Mouse (Mus musculus) left cerebral cortex, adult 8-10 months (tissue): Measurements from ENCODE around the gene Tlcd1. TPM values are rescaled to one million over a fixed set of nuclear protein-coding genes. Genes with fewer than 3 reads are reported as not detected.

ENCODE experiments used
- DNase-seq, 2 experiments: peaks; one replicate each; pipeline ENCODE4 v3.0.0; 2022; ENCODE audit warnings: low spot score in 2 of 2
- total RNA-seq, 4 experiments: library from RNA; stranded (reverse); gene quantifications; 2 replicates each; pipeline ENCODE4 v1.2.4; 2022

Tlcd1 gene
- total RNA-seq, 4 experiments from 2014 or later = 24.8 to 34.9 (median 28.4) TPM

DNA sequence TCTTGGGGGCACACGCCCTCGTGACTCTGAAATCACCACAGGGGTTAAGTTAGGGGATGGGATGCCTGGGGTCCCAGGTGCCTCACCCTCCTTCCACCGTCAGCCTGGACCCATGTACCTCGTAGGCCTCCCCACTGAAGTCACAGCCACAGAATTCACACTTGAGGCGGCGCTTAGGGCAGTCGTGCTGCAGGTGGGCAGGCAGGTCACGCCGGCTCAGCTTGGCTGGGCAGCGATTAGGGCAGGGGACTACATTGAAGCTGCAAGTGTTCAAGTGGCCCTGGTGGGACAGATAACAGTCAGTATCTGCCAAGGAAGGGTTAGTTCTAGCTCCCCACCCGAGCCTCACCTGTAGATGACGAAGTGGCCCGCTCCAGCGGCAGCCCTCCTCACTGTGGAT is 15.3 kb upstream of the Tlcd1 start:
- no peak for DNase-seq

DNA sequence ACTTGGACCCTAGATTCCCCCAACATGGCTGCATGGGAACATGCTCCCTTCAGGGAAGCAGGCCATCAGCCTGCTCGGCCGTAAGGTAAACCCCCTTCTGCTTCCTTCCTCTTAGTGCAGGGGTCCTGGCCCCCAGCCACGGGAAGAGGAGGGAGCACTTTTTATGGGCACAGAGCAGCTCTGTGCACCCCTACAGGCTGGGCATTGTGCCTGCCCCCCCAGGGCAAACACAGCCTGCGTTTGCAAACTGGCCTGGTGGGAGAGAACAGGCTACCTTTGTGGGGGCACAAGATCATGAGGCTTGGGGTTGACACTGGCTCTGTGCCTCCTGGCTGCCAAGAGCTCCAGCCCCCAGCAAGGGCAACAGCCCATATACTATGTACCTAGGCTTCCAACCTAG is 14.5 kb upstream of the Tlcd1 start:
- DNase-seq = no peak

DNA sequence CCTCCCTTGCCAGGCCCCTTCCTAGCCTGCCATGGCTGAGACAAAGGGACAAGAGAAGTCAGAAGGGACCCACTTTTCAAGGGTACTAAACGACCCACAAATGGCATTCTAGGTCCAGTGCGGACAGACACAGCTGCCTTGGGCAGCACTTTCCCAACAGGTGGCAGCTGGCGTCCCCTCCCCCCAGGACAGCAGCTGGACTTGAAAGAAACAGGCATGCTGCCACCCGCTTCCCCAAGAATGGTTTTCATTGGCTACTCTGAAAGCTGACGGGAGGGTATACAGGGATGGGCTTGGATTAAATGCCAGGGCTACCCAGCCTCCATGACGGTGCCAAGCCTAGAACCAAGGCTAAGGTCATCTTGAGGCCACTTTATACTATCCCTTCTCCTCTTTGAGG is 14.0 kb upstream of the Tlcd1 start:
- DNase-seq = no peak

DNA sequence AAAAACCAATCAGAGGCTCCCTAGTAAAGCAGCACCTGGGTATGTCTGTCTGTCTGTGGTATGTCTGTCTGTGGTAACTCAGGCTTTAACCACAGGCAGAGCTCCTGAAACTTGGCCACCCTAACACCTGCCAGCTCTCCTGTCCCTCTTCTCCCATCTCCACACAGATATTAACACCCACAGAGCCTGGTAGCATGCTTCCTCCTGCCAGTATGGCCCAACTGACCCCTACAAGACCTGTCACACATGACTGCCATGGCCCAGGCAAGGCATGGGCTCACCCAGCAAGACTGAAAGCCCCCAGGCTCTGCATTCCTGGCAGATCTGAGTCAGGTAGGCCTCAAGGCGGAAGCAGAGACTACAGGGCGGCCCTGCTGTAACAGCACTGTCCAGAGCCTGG is 13.5 kb upstream of the Tlcd1 start:
- DNase-seq = no peak

DNA sequence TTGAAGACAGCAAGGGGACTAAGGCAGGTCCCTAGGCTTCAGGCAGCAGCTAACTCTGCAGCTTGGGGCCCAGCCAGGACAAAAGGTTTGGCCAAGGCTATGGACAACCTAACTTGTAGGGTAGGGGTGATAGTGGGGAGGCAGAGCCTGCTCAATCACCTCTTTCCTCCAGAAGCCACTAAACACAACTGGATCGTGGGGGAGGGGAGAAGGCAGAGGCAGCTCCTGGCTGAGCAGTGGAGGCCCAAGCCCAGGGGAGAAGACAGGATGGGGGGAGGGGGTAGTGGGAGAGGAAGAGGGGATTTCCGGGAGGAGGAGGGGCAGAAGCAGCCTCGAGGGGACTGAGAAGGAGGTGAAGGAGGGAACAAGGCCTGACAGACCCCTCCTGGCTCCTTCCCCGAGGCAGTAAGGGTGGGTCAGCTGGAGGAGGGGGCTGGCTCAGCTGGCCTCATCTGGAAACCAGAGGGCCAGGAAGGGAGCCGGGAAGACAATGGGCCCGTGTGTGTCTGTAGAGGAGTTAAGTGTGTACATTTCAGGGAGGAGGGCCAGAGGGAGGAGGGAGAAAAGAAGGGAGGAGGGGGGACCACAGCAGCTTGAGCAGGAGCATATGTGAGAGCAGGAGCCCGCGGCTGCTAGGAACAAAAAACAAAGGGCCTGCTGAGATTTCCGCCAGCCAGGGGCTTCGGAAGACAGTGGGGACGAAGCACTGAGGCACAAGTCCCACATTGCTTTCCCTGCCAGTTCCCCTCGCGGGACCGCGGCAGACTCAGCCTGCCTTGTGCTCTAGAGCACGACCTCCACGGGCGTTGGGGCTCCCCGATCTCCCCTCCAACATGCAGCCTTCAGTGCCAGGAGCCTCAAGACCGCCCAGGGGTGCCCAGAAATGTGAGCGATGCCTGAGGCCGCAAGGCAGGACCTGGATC is 12.6 kb upstream of the Tlcd1 start:
- no peak for DNase-seq

DNA sequence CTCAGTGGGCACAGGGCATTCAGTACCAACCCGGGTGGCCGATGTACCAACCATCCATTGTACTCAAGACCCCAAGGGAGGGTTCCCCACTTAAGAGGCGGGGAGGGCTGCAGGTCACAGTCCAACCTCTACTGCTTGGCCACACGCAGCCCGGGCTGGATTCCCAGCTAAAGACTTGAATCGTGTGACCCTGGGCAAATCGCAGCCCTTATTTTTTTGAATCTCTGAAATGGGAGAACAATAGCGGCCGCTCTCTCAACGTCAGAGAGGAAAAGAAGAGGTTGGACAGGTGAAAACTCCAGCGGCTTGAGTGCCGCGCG is 11.9 kb upstream of the Tlcd1 start:
- no peak for DNase-seq

DNA sequence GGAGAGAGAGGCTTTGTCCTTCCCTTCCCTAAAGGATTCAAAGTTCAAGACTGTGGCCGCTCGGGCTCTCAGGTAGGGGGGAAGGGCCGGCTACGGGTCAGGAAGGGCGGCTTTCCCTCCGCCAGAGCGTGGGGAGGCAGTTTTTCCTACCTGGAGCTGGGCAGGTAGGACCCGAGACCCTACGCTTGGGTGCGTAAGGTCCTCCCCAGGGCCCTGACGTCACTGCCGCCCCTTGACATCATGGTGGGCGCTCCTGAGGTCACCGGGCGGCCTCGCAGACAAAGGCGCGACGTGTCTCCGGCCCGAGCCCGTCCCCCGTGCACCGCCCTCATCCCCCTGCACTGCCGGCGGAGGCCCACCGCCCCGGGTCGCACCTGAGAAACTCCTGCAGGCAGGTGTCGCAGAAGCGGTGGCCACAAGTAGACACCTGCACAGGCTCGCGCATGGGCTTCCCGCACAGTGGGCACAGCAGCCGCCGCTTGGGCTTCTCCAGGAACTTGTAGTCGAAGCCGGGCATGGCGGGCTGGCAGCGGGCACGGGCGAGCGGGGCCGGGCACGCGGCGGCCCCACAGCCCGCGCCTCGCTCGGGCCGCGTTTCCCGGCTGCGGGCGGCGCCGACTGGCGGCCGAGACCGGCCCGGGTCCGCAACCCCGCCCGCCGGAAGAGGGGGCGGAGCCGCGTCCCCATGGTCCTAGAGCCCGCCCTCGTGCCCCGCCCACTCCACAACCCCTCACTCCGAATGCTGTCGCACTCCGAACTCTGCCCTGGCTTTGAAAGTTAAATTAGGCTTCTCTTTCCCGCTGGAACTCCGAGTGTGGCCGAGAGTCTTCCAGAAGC is 11.4 kb upstream of the Tlcd1 start, which contains the start of gene Traf4:
TSS of gene Traf4 (minus strand) at position 666 of the 837 bp plus-strand sequence.
- DNase-seq = no peak

DNA sequence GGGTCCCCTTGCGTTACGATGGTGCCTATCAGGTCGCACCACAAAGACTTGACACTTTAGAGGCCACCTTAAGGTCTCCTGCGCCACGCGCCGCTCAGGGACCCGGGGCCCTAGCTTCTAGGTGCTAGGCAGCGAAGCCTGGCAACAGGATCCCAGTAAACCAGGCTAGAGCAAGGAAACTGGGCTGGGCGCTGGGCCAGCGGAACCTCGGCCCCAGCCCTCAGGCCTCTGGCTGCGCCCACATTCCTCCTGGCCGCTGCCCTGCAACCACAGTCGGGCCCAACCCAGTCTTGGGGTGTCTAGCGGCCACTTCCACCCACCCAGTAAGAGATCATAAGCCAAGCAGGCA is 10.8 kb upstream of the Tlcd1 start:
- DNase-seq = no peak

DNA sequence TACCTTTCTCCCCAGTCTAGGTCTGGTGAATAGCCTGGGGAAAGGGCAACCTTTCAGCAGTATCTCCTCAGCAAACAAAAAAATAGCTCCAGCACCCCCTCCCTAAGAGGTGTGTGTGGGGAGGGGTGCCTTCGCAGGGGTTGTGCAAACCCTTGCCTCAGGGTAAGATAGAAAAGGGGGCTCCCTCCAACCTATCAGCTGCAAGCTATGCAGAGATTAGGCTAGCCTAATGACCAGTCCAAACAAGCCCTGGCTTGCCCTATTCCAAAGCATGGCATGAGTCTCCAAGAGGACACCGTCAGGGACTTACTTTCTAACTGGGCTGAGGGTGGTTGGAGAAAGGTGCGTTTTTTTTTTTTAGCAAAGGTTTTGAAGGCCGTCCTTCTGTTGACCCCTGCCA is 10.3 kb upstream of the Tlcd1 start:
- no peak for DNase-seq

DNA sequence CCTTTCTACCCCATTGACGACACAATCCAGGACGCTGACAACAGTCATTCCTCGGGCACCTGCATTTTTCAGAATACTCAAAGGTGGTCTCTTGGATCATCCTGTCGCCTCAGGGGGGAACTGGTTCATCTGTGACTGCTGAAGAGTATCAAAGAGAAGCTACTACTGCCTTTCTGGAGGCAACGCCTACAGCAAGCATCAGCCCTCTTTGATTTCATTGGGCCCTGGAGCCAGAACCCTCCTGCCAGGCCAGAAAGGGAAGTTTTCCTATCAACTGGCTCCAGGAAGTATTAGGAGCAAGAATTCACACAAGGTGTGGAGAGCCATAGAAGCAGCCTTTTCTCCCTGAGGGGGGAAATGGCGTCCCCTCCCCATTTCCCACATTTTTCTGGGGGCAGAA is 9.9 kb upstream of the Tlcd1 start:
- DNase-seq = no peak

DNA sequence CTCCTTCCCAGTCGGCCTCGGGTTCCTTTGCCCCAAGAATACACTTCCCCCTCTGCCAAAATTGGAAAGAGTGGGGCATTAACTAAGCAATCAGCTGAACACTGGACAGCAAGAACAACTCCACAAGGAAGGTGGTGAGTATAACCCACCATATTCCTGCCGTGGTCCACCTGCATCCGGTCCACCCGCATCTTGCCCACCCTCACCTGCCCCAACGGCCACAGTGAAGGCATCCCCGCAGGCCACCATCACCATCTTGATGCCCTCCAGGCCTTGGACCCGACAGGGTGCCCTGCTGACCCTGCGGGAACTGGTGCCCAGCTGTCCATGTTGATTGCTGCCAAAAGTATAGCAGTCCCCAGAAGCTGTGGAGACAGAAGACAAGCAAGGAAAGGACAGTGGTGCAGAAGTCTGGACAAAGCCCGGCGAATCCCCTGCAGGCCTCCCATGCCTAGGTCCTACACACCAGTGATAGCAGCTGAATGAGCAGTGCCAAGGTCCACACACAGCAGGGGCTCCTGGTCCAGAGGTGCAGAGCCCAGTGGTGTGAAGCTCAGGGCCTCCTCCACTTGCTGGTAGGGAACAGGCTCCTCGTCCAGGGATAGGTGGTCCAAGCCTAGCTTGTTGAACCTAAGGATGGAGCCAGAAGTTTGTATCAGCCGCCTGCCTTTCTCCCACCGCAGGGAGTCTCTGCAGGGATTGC is 9.1 kb upstream of the Tlcd1 start:
- no peak for DNase-seq

DNA sequence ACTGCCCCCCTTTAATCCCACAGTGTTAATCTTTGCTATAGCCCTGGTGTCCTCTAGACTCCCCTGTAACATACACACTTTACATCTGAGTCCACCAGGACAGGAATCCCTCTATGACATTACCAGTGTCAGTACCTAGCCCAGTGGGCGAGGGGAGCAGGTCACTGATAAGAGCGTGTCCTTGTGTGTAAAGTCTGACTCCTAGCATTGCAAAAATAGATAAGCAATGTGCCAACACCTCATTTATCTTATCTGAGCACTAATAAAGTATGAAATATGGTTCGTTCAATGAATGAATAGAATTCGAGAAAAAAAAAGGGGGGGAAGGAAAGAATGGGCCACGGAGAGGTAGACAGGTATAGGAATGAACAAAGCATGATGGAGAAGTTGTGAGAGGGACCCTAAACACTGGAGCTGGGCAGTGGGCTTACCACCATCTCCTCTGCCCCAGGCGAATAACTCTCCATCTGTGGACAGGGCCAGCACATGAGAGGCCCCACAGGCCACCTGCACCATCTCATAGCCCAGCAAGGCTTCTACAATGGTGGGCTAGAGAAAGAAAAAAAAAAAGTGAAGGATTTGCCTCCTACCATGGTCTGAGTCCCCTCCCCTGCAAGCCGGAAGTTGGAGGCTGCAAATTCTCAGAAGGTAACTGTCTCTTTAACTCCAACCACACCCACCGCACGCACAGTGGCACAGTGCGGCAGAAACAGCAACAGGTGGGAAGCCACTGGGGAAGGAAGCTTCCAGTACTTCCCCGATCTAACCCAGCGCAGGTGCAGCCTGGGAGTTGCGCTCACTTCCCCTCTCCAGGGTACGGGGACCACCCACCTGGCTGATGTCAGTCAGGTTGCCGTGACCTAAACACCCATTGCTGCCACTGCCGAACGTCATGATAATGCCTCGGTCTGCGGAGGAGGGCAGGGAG is 7.7 kb upstream of the Tlcd1 start:
- DNase-seq = no peak

DNA sequence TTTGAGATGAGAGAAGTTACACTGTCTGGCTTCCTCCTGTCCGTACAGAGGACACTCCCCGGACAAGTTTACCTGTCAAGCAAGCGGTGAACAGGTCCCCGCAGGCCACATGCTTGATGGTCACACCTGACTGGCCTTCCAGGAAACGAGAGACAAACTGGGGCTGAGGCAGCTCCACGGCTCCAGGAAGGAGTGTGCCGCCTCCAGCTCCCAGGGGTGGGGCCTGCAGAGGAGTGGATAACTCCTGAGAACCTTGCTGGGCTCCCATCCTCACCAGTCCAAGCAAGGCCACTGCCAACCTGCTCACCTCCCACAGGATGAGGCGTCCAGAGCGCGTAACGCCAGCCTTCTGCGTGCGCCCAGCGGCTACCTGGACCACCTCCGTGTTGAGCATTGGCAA is 6.2 kb upstream of the Tlcd1 start:
- no peak for DNase-seq

DNA sequence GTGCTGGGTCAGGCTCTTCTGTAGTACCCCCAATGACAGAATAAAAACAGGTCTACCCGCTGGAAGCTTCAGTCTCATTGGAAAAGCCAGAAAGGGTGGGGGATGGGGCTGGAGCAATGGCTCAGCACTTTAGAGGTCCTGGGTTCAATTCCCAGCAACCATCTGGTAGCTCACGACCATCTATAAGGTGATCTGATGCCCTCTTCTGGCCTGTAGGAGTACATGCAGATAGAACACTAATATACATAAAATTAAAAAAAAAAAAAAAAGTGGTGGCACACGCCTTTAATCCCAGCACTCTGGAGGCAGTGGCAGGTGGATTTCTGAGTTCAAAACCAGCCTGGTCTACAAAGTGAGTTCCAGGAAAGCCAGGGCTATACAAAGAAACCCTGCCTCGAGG is 5.2 kb upstream of the Tlcd1 start:
- DNase-seq = no peak

DNA sequence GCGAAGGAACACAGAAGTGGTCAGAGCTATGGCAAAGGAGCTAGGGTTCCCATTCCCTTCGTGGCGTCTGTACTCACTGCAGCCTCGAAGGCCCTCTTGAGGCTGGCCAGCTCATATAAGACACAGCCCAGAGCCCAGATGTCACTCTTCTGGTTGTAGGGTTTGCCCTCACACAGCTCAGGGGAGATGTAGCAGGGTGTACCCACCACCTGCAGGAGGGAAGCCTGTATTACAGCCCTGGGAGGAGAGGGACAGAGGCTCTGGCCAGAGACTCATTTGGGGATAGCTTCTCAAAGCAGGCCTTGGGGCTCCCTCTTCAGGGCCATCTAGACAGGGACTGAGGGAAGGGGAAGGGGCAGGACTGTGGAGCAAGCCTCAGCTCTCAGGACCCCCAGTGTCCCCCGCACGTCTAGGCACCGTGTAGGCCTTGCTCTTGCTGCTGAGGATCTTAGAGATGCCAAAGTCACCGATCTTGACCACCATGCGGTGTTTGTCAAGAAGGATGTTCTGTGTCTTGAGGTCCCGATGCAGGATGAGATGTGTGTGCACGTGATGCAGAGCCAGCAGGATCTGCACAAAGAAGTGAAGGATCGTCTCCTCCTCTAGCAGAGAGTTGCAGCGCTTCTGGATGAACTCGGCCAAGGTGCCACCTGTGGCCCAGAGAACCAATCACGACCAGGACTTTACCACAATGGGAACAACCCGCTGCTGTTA is 4.3 kb upstream of the Tlcd1 start:
- DNase-seq = no peak

DNA sequence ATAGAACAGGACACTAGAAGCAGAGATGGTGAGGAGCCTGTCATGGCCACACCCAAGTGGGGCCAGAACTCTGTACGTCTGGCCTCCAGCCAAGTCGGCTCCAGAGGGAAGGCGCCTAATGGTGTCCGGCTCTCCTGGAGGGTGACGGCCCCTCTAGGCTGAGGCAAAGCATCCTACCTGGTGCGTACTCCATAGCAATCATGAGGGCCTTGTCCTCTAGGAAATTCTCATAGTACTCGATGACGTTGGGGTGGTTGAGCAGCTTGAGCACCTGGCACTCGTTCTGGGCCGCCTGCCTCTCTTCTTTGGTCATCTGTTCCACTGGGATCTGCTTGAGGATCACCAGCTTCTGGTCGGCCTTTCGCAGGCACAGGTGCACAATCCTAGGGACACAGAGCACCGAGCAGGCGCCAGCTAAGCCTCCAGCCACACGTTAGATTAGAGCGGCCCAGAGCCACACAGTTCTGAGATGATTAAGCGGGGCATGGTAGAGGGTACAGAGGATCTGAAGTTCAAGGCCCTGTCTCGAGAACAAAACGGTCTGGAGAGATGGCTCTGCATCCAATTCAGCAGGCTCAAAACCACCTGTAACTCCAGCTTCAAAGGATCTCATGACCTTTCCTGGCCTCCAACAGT is 3.6 kb upstream of the Tlcd1 start:
- no peak for DNase-seq

DNA sequence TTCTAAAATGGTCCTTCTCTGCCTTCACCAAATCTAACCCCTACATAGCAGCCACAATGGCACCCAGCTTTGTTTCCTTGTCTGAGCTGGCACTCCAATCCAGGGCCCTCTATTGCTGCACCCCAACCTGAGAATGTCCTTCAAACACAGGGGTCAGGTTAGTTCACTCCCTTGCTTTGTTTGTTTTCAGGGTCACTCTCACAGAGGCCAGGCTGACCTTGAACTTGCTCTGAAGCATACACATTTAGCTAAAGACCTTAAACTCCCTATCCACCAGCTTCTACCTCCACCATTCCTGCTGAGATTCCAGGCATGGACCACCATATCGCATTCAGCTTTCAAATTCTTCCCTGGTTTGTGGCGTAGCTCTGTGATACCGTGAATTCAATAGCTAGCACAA is 2.0 kb upstream of the Tlcd1 start:
- no peak for DNase-seq

DNA sequence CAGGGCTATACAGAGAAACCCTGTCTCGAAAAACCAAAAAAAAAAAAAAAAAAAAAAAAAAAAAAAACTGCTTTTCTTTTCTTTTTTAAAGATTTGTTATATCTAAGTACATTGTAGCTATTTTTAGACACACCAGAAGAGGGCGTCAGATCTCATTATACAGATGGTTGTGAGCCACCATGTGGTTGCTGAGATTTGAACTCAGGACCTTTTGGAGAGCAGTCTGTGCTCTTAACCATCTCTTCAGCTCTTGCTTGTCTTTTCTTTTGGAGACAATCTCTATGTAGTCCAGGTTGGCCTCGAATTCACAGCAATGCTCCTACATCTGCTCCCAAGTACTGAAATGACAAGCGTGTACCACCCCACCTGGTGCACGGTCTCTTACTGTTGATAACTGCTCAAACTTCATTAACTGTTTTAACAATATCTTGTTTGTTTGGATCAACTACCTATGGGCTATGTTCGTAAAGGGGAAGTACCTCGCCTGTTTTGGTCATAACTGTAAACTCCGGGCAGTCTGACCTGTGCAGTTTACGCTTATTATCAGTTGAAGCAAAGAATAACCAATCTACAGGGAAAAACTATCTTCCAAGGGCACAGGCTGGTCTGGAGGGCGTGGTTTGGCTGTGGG is 625 bp upstream of the Tlcd1 start:
- DNase-seq = no peak

DNA sequence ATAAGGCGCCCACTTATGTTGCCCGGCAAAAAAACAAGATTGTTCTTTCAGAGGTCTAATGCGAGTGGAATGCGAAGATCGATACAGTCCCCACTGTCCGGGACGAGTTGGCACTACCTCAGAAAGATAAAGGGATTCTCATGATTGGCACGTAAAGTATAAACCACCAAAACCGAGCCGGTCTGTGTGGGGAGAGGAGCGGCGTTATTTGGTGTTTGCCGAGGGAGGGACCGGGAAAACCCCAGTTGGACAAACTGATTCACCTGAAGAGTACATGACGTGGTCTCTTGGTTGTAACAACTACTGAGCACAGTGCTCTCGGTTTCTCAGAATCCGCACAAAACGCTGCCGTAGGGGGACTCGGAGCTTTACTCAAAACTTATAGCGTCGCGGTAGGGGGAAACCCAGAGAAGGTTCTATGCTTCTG is 407 bp downstream of the Tlcd1 start:
- no peak for DNase-seq
